Mouse (Mus musculus) right cerebral cortex, adult 2 months (tissue): ENCODE data around the gene Tmem176a.
A peak's percentile ranks its signal among the peaks of the same experiment; 100 is the strongest.
"Not testable (repeated sequence)": the region's sequence is repeated elsewhere in the genome, so short reads cannot be mapped to it uniquely, and the experiment has no call there.

Experiments
- DNase-seq, 2 experiments: peaks; one replicate each; pipeline ENCODE4 v3.0.0; 2021 to 2022; ENCODE audit warnings: low spot score in 2 of 2

The Tmem176a gene

GRCm38 (mm10) chr6:48840371-48840969, at the start of gene Tmem176a:
Tmem176a (plus strand) TSS chr6:48840919.
- DNase-seq: no peak

- DNase-seq: no peak
These were observed 38.8 kb upstream of the Tmem176a start for GRCm38 (mm10) chr6:48801897-48802296.

- no peak for DNase-seq
These were observed 37.2 kb upstream of the Tmem176a start for GRCm38 (mm10) chr6:48803406-48804051.

- DNase-seq: no peak
These were observed 36.4 kb upstream of the Tmem176a start for GRCm38 (mm10) chr6:48804346-48804745.

GRCm38 (mm10) chr6:48806746-48807145, 34.0 kb upstream of the Tmem176a start:
- DNase-seq: no peak

GRCm38 (mm10) chr6:48809494-48810219, 31.1 kb upstream of the Tmem176a start:
- DNase-seq: no peak

GRCm38 (mm10) chr6:48815013-48815412, 25.7 kb upstream of the Tmem176a start:
- no peak for DNase-seq

GRCm38 (mm10) chr6:48817815-48818214, 22.9 kb upstream of the Tmem176a start:
- peak; percentile 75 to 79 for DNase-seq

- DNase-seq: not testable (repeated sequence)
These were observed 18.5 kb upstream of the Tmem176a start for GRCm38 (mm10) chr6:48821991-48822785.

GRCm38 (mm10) chr6:48825016-48825415, 15.7 kb upstream of the Tmem176a start:
- no peak for DNase-seq

- no peak for DNase-seq
These were observed 11.7 kb upstream of the Tmem176a start for GRCm38 (mm10) chr6:48828976-48829375.

GRCm38 (mm10) chr6:48829651-48830050, 11.1 kb upstream of the Tmem176a start:
- DNase-seq: no peak

GRCm38 (mm10) chr6:48830241-48830640, 10.5 kb upstream of the Tmem176a start:
- DNase-seq: no peak

GRCm38 (mm10) chr6:48831141-48831540, 9.6 kb upstream of the Tmem176a start:
- DNase-seq: no peak

- DNase-seq: no peak
These were observed 8.3 kb upstream of the Tmem176a start for GRCm38 (mm10) chr6:48832426-48832825.

GRCm38 (mm10) chr6:48833515-48833914, 7.2 kb upstream of the Tmem176a start:
- DNase-seq: no peak

GRCm38 (mm10) chr6:48835241-48835640, 5.5 kb upstream of the Tmem176a start:
- no peak for DNase-seq

GRCm38 (mm10) chr6:48836146-48836545, 4.6 kb upstream of the Tmem176a start:
- DNase-seq: no peak

- DNase-seq: no peak
These were observed 3.2 kb upstream of the Tmem176a start for GRCm38 (mm10) chr6:48837516-48837915.

GRCm38 (mm10) chr6:48838321-48839080, 2.2 kb upstream of the Tmem176a start:
- DNase-seq: no peak

- DNase-seq: peak; percentile 66 to 81
These were observed 380 bp downstream of the Tmem176a start, which contains the start of gene Tmem176b for GRCm38 (mm10) chr6:48840973-48841625. Tmem176b (minus strand) TSS chr6:48841496.
